Mouse (Mus musculus): Measurements from ENCODE around the gene Zfp709.
"Not testable (repeated sequence)": the region's sequence is repeated elsewhere in the genome, so short reads cannot be mapped to it uniquely, and the experiment has no call there.

The Zfp709 gene

DNA sequence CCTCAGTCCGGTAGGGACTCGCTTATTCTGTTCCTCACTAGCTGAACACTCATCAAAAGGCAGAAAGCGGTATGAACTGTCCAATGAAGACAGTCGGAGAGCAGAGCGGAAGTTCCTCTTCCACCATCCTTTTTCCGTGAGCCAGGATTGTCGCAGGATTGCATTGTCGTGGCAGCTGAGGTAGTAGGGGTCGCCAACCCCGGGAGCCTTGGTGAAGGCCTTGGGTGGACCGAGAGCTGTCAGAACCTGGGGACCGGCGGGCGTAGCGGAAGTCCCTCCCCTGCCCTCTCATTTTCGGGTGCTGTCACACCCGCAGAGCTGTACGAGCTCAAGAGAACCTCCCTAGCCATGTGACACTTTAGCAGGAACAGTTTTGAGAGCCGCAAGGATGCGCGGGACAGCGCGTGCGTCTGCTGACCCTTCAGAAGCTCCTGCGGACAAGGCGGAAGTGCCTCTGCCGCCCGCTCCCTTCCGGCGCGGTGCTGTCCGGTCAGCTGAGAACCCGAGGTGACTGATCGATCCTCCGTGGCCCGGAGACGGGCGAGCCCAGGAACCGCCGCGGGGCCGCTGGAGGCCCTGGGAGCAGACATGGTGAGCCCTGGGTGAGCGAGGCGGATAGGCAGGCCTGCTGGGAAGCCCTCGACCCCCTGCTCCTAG lies at the start of gene Zfp709:
Gene Zfp709, plus strand, starts transcription at position 402 of the 657 bp plus-strand sequence.
- CTCF ChIA-PET: no interaction called here

DNA sequence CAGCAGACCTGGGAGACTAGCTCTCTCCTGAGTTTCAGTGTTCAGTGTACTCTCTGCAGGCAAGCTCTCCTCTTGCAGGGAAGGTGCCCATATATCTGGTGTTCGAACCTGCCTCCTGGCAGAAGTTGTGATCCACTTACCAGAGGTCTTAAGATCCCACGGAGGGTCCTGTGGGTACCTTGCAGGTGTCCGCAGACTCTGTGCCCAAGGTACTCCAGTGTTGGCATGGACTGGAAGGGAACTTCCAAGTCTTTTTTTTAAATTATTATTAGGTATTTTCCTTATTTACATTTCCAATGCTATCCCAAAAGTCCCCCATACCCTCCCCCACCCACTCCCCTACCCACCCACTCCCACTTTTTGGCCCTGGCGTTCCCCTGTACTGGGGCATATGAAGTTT lies 43.6 kb upstream of the Zfp709 start:
- CTCF ChIA-PET: interaction anchor here (0.7 kb wide), 1 partner anchor 144 kb away, joined by 13 read pairs; no protein-coding TSS in a partner anchor

GRCm38 (mm10) chr8:71841201-71841817 lies 40.5 kb upstream of the Zfp709 start:
- CTCF ChIA-PET: not testable (repeated sequence)

- CTCF ChIA-PET: not testable (repeated sequence)
Observed at GRCm38 (mm10) chr8:71842476-71842875, 39.3 kb upstream of the Zfp709 start.

DNA sequence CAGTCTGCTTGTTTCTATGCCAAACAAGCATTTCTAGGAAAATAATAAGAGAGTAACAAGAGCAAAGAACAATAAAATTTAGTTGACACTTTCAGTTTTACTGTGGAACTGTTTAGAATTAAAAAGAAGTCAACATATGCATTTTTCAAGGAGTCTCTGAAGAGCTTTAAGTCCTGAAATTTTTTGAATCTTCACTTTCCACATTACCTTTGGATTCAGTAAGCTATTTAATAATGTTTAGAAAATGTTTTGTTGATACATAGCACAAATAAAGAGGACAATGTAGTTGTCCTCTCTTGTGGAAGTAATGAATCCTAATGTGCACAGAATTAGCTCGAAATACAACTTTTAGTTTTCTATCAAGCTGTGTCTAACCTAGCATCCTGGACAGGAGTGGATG lies 37.4 kb upstream of the Zfp709 start:
- CTCF ChIA-PET: not testable (repeated sequence)

DNA sequence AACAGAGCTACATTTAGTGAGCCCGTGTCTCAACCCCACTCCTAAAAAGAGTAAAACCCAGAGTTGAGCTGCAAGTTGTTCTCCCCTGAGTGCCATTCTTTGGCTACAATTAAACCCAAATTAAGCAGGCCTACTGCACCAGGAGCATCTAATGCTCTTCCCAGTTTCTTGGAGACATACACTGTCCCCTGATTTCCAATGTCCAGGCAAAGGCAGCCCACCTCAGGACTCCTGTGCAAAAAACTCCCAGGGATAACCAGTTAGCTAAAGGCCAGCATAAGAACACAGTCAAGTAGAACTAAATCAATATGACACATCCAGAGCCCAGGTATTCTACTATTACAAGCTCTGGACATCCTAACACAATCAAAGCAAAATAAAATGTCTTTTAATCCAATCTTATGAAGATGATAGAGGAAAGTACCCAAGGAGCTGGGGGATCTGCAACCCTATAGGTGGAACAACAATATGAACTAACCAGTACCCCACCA lies 35.8 kb upstream of the Zfp709 start:
- CTCF ChIA-PET: interaction anchor here (0.6 kb wide), 1 partner anchor 698 kb away, joined by 5 read pairs; no protein-coding TSS in a partner anchor

GRCm38 (mm10) chr8:71846745-71847144 lies 35.1 kb upstream of the Zfp709 start:
- CTCF ChIA-PET: interaction anchor here (0.6 kb wide), 1 partner anchor 699 kb away, joined by 5 read pairs; no protein-coding TSS in a partner anchor

DNA sequence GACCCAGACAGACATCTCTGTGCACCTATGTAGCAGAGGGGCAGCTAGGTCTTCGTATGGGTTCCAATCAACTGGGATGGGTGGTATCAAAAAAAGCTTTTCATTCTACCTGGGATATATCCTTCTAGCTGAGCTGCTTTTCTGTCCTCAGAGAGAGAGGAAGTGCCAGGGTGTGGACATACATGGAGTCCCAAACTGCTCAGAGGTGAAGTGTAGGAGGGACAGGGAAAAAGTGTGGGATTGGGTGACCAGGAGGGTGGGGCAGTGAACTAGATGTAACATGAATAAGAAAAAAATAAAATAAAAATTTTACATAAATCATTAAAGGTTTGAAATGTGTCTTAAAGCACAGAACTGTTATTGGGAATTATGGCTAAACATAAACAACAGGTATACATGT lies 30.8 kb upstream of the Zfp709 start:
- CTCF ChIA-PET: not testable (repeated sequence)

DNA sequence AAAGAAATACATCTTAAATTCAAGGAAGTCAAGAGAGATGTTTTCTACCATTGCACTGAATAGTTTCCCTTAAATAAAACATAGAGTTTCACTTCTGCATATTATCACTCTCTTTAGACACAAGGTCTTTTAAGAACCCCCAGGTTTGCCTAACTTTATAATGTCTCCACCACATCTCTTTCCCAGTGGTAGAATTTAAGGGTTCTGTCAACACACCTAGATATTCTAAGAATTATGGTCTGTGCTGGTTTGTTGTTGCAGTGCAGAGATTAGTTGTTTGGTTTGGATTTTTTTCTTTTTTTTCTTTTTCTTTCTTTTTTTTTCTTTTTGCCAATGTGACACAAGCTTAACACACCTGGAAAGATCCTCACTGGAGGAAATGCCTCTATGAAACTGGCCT lies 28.5 kb upstream of the Zfp709 start:
- CTCF ChIA-PET: not testable (repeated sequence)

GRCm38 (mm10) chr8:71856630-71857328 lies 25.0 kb upstream of the Zfp709 start:
- CTCF ChIA-PET: interaction anchor here (0.6 kb wide), 1 partner anchor 726 kb away, joined by 3 read pairs; no protein-coding TSS in a partner anchor

GRCm38 (mm10) chr8:71857364-71857763 lies 24.5 kb upstream of the Zfp709 start:
- CTCF ChIA-PET: not testable (repeated sequence)

DNA sequence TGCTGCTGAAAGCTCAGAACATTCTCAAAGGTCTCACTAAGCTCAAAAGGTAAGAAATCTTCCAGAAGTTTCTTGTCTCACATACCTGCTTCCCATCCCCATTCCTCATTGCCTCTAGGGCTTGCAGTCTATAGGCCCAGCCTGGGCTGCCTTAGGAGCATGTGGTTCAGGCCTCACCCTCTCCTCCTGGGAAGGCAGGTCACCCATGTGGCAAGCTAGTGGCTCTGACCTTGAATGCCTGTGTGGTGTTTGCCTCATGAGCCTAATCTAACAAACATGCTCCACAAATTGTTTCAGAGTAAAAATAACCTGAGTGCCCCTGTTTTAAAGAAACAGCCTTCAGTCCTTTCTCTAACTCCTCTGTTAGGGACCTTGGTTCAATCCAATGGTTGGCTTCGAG lies 20.3 kb upstream of the Zfp709 start:
- CTCF ChIA-PET: not testable (repeated sequence)

DNA sequence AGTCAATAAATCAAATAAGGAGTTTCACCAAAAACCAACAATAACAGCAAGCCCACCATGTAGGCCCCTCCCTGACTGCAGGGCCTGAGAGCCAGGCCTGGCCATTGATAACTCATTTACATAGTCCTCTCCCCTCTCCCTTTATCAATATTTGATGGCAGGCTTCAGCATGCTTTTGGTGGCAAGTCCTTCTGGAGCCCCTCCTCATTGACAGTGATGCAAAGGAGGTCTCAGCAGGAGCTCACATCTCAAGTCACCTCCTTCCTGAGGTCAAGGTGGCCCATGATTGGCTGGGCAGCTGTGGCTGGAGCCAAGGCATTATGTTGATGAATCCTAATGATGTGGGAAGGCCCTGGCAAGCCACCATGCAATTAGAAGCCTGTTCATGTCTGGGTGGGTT lies 19.8 kb upstream of the Zfp709 start:
- CTCF ChIA-PET: not testable (repeated sequence)

GRCm38 (mm10) chr8:71900666-71901065 lies 18.8 kb downstream of the Zfp709 start:
- CTCF ChIA-PET: not testable (repeated sequence)

- CTCF ChIA-PET: not testable (repeated sequence)
Observed at GRCm38 (mm10) chr8:71903084-71903483, 21.3 kb downstream of the Zfp709 start.

DNA sequence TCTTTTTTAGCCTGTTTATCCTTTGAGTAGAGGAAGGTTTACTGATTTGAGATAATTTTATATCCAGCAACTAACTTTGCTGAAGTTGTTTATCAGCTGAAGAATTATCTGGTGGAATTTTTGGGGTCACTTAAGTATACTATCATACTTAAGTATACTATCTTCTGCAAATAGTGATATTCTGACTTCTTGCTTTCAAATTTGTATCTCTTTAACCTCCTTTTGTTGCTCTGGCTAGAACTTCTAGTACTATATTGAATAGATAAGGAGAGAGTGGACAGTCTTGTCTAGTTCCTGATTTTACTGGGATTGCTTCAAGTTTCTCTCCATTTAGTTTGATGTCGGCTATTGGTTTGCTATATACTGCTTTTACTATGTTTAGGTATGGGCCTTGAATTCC lies 25.0 kb downstream of the Zfp709 start:
- CTCF ChIA-PET: no interaction called here

DNA sequence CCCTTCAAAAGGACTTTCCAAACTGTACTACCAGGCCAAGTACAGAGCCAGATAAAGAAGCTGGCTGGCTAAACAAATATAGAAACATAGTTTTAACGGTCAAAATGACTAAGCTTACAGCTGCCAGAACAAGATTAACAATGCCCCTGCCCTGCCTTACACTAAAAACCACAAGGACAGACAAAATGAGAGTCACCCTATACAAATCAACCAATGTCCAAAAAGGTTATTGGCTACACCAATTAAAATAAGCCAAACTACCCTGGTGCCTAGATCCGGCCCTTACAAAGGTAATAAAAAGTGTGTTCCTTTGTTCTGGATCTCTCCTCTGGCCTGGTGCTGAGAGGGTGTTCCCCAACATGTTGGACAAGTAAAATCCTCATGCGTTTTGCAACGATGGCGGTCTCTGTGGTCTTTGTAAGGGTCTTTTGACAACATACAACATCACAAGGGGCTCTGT lies 26.0 kb downstream of the Zfp709 start:
- CTCF ChIA-PET: no interaction called here

GRCm38 (mm10) chr8:71908309-71909261 lies 26.8 kb downstream of the Zfp709 start, which contains the start of the genes Zfp882 and Zfp617:
Gene Zfp882 (plus strand): TSS chr8:71908608.
Gene Zfp617 (plus strand): TSS chr8:71908635.
- CTCF ChIA-PET: interaction anchor here (0.5 to 0.7 kb wide), 2 partner anchors 14 to 22 kb away, joined by 4 to 5 read pairs; no protein-coding TSS in a partner anchor

- CTCF ChIA-PET: no interaction called here
Observed at GRCm38 (mm10) chr8:71912286-71912685, 30.5 kb downstream of the Zfp709 start.

DNA sequence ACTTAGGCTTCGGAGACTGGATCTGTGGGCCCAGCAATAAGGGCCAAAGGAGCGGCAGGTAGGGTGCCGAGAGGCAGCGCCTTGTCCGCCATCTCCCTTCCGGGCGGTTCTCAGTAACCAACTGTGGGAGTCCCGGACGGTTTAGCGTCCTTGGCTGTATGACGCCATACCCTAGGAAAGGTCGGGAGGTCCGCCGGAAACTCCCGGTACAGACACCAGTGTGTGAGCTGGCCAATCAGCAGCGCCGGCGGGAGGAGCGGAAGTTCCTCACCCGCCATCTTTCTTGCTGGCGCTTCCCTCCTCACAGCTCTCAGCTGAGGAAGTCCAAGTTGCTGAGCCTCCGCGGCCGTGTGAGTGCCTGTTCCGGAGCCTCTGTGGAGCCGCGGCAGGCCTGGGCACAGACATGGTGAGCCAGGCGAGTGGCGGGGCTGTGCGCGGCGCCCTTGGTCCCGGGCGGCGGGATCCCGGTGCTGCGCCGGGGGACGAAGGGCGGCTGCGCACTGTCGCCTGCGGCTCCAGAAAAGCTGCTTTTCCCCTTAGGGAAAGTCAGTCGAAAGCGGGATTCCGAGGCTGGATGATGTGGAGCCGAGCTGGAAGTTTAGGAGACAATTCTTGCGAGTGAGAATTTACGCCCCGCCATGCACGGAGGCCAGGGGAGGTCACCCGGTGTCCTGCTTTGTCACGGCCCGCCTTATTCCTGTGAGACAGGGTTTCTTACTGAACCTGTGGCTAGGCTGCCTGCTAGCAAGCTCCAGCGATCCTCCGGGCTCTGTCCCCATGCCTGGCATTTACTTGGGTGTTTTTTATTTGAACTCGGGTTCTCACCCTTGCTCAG lies 41.0 kb downstream of the Zfp709 start:
- CTCF ChIA-PET: interaction anchor here (0.6 kb wide), 1 partner anchor 14 kb away, joined by 5 read pairs; the partner anchor contains the start of genes Zfp617 and Zfp882

Data from spleen, embryonic (tissue).